Mouse (Mus musculus) hindbrain, postnatal 0 days (tissue): ENCODE measurements around the gene B3gntl1. TPM values are rescaled to one million over a fixed set of nuclear protein-coding genes. Genes with fewer than 3 reads are reported as not detected.

Experiments used
- ATAC-seq: fragments of 200-750 bp; cut with Nextera tagmentation; 2 replicates; pipeline ENCODE4 v1.8.0; 2017; ENCODE audit warnings: mild to moderate bottlenecking, moderate TSS enrichment, moderate library complexity
- DNase-seq: peaks from one replicate; pipeline ENCODE4 v3.0.0-alpha.2; 2015; ENCODE audit warnings: low spot score
- H3K27ac ChIP-seq: fragments of 300-500 bp; sonication (generic); 2 replicates; pipeline ENCODE4 v1.5.1; 2014; ENCODE audit warnings: mild to moderate bottlenecking
- H3K27me3 ChIP-seq: fragments of 300-500 bp; sonication (generic); 2 replicates; pipeline ENCODE4 v1.6.1; 2014; ENCODE audit warnings: low read length, mixed read lengths; ENCODE audit not compliant: insufficient read depth
- H3K36me3 ChIP-seq: fragments of 300-500 bp; sonication (generic); 2 replicates; pipeline ENCODE4 v1.6.1; 2014; ENCODE audit warnings: low read length, mixed read lengths; ENCODE audit not compliant: insufficient read depth
- H3K4me1 ChIP-seq: fragments of 300-500 bp; sonication (generic); 2 replicates; pipeline ENCODE4 v1.6.1; 2014; ENCODE audit warnings: antibody characterized with exemption, low read length, mixed read lengths; ENCODE audit not compliant: insufficient read depth
- H3K4me2 ChIP-seq: fragments of 300-500 bp; sonication (generic); 2 replicates; pipeline ENCODE4 v1.6.1; 2014; ENCODE audit warnings: low read depth, mild to moderate bottlenecking, low read length, moderate library complexity, mixed read lengths
- H3K4me3 ChIP-seq: fragments of 300-500 bp; sonication (generic); 2 replicates; pipeline ENCODE4 v1.5.1; 2014; ENCODE audit warnings: low read length
- H3K9ac ChIP-seq: fragments of 300-500 bp; sonication (generic); replicated peaks from 2 replicates; pipeline ENCODE4 v1.6.1; 2014; ENCODE audit warnings: mild to moderate bottlenecking, low read length, moderate library complexity, mixed read lengths
- H3K9me3 ChIP-seq: fragments of 300-500 bp; sonication (generic); 2 replicates; pipeline ENCODE4 v1.6.1; 2016; ENCODE audit warnings: low read length, mixed read lengths
- CTCF ChIP-seq: IDR thresholded peaks from 2 replicates; pipeline ENCODE4 v1.5.1; 2016; ENCODE audit warnings: antibody characterized with exemption, control low read depth, low read depth
- WGBS: fragments of 180-500 bp; shearing (Covaris S2); extraction: QIAGEN DNeasy Blood & Tissue Kit; methylation state at CpG from one replicate; pipeline ENCODE4 v1.1.7; 2014; 5-methylcytosine and 5-hydroxymethylcytosine counted together
- polyA plus RNA-seq: library from polyadenylated mRNA; unstranded; fragments of >200 nt; fragmentation: Nextera tagmentation; extraction: Ambion mirVana; gene quantifications from 2 replicates; pipeline ENCODE4 v1.2.1, GENCODE M21; 2015
- total RNA-seq: library from RNA; depleted of rRNA; stranded (reverse); fragments of >200 nt; gene quantifications from 2 replicates; pipeline ENCODE4 v1.2.3, GENCODE M21; 2014

The B3gntl1 gene
- total and polyA plus RNA-seq, 2 experiments from 2014 or later: 6.0 to 11.0 TPM

DNA sequence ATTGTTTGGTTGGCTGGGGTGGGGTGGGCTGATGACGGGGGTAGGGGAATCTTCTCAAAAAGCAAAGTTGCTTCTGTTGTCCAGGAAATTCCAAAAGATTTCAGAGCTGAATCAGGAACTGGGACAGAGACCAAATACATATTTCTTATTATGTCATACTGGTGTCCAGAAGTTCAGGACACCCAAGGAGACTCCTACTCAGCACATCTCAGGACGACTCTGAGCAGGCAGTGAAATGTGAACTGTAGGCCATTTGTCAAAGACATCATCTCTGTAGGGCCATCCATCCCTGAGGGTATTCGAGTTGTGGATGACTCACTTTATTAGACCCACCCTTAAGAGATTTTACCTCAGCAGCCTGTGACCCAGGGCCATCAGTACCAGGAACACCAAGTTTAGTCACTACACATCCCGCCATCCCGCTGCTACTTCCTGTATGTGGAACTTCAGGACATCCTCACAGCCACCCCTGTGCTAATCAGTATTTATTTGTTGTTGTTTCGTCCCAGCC lies 12.6 kb upstream of the B3gntl1 start:
- H3K27ac ChIP-seq: no peak overlapping the region
- TF ChIP-seq CTCF: no peak
- no peak overlapping the region for H3K4me2 ChIP-seq
- 74% methylated on average over 6 of the region's 6 CpGs for whole genome bisulfite sequencing
- no peaks in the 10 kb centered on the region for H3K27me3 ChIP-seq
- DNase-seq: no peak
- H3K36me3 ChIP-seq: no peaks in the 10 kb centered on the region
- H3K4me1 ChIP-seq: peaks cover 6% of the 10 kb centered on the region; the same call in 1 of the 2 replicates
- ATAC-seq: no peak
- H3K9ac ChIP-seq: no peak overlapping the region
- H3K4me3 ChIP-seq: no peak overlapping the region
- no peaks in the 10 kb centered on the region for H3K9me3 ChIP-seq

DNA sequence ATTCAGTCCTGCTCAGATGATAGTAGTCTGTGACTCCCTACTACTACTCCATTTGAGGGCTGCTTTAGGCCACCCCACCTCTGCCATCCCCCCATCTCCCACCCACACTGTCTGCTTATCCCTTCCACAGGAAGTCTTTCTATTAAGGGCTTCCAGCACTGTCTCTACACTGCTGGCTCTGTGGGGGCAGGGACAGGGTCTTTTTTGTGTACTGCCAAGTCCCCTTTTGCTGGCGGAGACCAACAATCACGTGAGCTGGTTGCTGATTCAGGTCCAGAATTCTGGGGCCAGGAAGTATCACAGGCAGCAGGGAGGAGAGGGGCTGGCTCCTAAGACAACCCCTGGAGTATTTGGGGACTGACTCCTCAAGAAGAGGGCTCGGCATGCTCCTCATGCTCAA lies 10.3 kb upstream of the B3gntl1 start:
- Histone ChIP-seq H3K36me3 (no peaks in the 10 kb centered on the region), H3K9ac (no peak overlapping the region), H3K4me1 (peaks cover 6% of the 10 kb centered on the region; the same call in 1 of the 2 replicates), H3K9me3 (no peaks in the 10 kb centered on the region), H3K4me2 (no peak overlapping the region), H3K4me3 (no peak overlapping the region), H3K27ac (peak overlapping the region; percentile 65), H3K27me3 (no peaks in the 10 kb centered on the region)
- ATAC-seq (peak; percentile 77), DNase-seq (peak; percentile 73)
- TF ChIP-seq CTCF: no peak
- WGBS: 47% methylated on average over 3 of the region's 3 CpGs

DNA sequence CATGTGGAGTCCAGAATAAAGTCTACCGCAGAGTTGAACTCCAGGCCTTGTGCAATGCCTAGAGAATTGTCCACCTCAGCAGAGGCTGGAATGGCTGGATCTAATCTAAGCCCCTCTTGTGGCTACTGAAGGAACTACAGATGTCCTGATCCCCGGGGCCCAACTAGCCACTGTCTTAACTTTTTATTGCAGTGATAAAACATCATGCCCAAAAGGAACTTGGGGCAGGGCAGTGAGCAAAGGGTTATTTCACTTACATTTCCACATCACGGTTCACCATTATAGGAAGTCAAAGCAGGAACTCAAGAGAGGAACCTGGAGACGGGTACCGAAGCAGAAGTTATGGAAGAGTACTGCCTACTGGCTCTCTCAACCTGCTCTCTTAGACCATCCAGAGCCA lies 7.8 kb upstream of the B3gntl1 start:
- H3K9ac ChIP-seq: no peak overlapping the region
- TF ChIP-seq CTCF: peak; percentile 46

DNA sequence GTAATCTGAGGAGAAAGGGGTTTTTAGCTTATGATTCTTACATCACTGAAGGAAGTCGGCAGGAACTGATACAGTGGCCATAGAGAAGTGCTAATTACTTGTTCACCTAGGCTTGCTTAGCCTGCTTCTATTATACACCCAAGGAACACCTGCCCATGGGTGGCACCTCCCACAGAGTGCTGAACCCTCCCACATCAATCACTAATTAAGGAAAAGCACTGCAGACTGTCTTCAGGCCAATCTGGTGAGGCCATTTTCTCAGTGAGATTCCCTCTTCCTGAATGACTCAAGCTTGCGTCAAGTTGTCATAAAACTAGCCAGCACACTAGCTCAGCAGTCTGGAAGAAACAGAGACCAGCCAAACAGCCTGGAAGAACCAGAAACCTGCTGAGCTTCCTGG lies 6.6 kb upstream of the B3gntl1 start:
- Histone ChIP-seq H3K9me3 (no peaks in the 10 kb centered on the region), H3K9ac (no peak overlapping the region), H3K27me3 (no peaks in the 10 kb centered on the region), H3K4me3 (no peak overlapping the region), H3K4me2 (no peak overlapping the region), H3K4me1 (peaks cover 6% of the 10 kb centered on the region; the same call in 1 of the 2 replicates), H3K27ac (no peak overlapping the region), H3K36me3 (no peaks in the 10 kb centered on the region)
- DNase-seq (no peak), ATAC-seq (no peak)
- 85% methylated on average over 2 of the region's 2 CpGs for WGBS
- no peak for TF ChIP-seq CTCF

More for the DNA sequence above, 7.8 kb upstream of the B3gntl1 start:
- ATAC-seq (no peak), DNase-seq (no peak)
- H3K27ac ChIP-seq: no peak overlapping the region
- H3K9me3 ChIP-seq: no peaks in the 10 kb centered on the region
- no peaks in the 10 kb centered on the region for H3K27me3 ChIP-seq
- peaks cover 6% of the 10 kb centered on the region; the same call in 1 of the 2 replicates for H3K4me1 ChIP-seq
- no peak overlapping the region for H3K4me2 ChIP-seq
- 80% methylated on average over 5 of the region's 5 CpGs for WGBS
- H3K4me3 ChIP-seq: no peak overlapping the region
- H3K36me3 ChIP-seq: no peaks in the 10 kb centered on the region

DNA sequence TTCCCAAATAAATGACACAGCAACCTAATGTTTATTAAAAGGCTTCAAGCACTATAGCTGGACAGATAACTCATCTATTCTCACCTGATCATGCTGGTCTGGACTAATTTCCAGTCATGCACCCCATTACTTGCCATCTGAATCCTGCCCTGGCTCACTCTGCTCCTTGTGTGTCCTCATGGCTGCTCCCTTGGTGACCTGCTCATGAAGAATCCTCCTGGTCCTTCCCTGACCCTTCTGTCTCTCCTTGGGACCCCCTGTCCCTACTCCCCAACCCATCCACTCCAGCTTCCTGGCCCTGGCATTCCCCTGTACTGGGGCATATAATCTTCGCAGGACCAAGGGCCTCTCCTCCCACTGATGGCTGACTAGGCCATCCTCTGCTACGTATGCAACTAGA lies 3.9 kb upstream of the B3gntl1 start:
- Histone ChIP-seq H3K4me1 (0 out of 2 replicates have a peak, but pooled peaks cover 9% of the 10 kb centered on the region), H3K4me2 (no peak overlapping the region), H3K36me3 (no peaks in the 10 kb centered on the region), H3K9me3 (no peaks in the 10 kb centered on the region), H3K27me3 (no peaks in the 10 kb centered on the region), H3K4me3 (no peak overlapping the region), H3K9ac (no peak overlapping the region), H3K27ac (no peak overlapping the region)
- TF ChIP-seq CTCF: no peak
- WGBS: 95% methylated on average over 2 of the region's 2 CpGs
- no peak for ATAC-seq
- no peak for DNase-seq

DNA sequence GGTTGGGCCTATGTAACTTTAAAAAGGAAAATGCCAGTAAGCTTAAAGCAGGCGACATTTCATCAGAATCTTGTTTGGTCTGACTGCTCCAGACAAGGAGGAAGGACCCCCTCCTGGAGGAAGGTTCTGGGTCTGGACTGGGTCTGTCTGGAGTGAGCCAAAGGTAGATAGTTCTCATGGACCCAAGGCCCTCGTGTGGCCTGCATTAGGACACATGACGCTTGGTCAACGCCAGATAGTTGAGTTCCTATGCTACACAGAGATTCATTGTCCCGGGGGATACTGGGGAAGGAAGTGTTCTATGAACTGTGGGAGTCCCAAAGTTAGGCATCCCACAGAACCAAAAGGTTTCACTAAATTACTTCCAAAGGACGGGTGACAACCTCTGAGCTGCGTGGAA lies 676 bp upstream of the B3gntl1 start:
- ATAC-seq: no peak
- peak overlapping the region; percentile 90 for H3K4me2 ChIP-seq
- peak; percentile 13 for DNase-seq
- no peaks in the 10 kb centered on the region for H3K27me3 ChIP-seq
- peak overlapping the region; percentile 78 for H3K9ac ChIP-seq
- TF ChIP-seq CTCF: no peak
- H3K36me3 ChIP-seq: no peaks in the 10 kb centered on the region
- H3K4me1 ChIP-seq: 0 out of 2 replicates have a peak, but pooled peaks cover 9% of the 10 kb centered on the region
- H3K27ac ChIP-seq: peak overlapping the region; percentile 98
- H3K9me3 ChIP-seq: no peaks in the 10 kb centered on the region
- H3K4me3 ChIP-seq: peak overlapping the region; percentile 69
- 69% methylated on average over 7 of the region's 7 CpGs for WGBS

DNA sequence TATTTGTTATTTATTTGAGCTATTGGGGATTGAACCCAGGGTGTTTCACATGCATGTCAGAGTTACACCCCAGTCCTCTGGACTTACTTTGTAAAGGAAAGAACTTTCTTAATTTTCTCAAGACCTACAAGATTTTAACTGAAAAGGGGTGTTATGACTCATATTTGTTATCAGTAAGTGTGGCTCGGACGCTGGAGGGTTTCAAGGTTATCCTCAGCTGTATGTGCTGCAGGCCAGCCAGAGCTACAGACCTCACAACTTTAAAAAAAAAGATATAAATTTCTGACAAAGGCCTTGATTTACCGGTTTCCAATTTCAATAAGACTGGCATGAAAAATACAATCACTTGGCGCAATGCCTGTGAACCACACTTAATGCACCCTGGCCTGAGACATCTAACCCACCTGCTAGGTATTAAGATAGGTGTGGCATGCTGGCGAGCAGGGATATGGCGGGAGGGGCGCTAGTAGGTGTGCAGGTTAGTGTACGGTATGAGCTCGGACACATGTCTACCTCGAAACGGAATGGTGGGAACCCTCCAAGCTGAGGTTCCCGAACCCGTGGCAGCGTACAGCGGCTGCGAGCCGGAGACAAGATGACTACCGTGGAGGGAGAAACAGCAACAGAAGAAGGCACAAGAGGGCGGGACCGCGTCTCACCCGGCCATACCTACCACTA lies 502 bp downstream of the B3gntl1 start:
- peak overlapping the region; percentile 98 for H3K27ac ChIP-seq
- no peaks in the 10 kb centered on the region for H3K9me3 ChIP-seq
- no peak for TF ChIP-seq CTCF
- H3K4me2 ChIP-seq: peak overlapping the region; percentile 90
- H3K4me3 ChIP-seq: peak overlapping the region; percentile 69
- WGBS: 4% methylated on average over 21 of the region's 22 CpGs
- H3K36me3 ChIP-seq: no peaks in the 10 kb centered on the region
- no peaks in the 10 kb centered on the region for H3K27me3 ChIP-seq
- peak overlapping the region; percentile 78 for H3K9ac ChIP-seq
- no peak for DNase-seq
- no peak for ATAC-seq
- 0 out of 2 replicates have a peak, but pooled peaks cover 9% of the 10 kb centered on the region for H3K4me1 ChIP-seq
